ENCODE assay signal across 1 mouse cellular context in genomic region chr11:45852124-45852994, GRCm38 (mm10).
A peak's percentile ranks its signal among the peaks of the same experiment; 100 is the strongest.
TF ChIP-seq lines count a peak whose summit lies in the region.

No protein-coding gene starts in this region.

TF ChIP-seq in MEL, 35 proteins besides CTCF, POLR2A, EP300 and RAD21 (continued from another document):
- 0 out of 2 replicates have a peak, but pooled peaks have one; percentile 5 for TF ChIP-seq MYB (IDR thresholded peaks at IDR 0.05; ENCODE audit: low read depth, low read length)
- no peak for TF ChIP-seq TAL1 (IDR thresholded peaks at IDR 0.05; ENCODE audit: low read length)
- TF ChIP-seq MYC (IDR thresholded peaks at IDR 0.05; ENCODE audit: low read depth, low read length) = no peak
- 0 out of 2 replicates have a peak, but pooled peaks have one; percentile 13 for TF ChIP-seq UBTF (IDR thresholded peaks at IDR 0.05; ENCODE audit: borderline replicate concordance, insufficient read depth, low read depth, low read length)
- TF ChIP-seq USF2 (IDR thresholded peaks at IDR 0.05; ENCODE audit: borderline replicate concordance in 1 of 2, insufficient read depth in 1 of 2, low read depth in 1 of 2, low read length in 2 of 2) = no peak
- TF ChIP-seq ZMIZ1 (IDR thresholded peaks at IDR 0.05; ENCODE audit: low read depth, low read length) = 0 out of 2 replicates have a peak, but pooled peaks have one; percentile 3
- TF ChIP-seq GABPA (IDR thresholded peaks at IDR 0.05; ENCODE audit: low read depth, low read length) = no peak
- no peak for TF ChIP-seq ZKSCAN1 (IDR thresholded peaks at IDR 0.05; ENCODE audit: low read depth, low read length)
- no peak for TF ChIP-seq MXI1 (IDR thresholded peaks at IDR 0.05; ENCODE audit: low read depth, low read length)
